Mouse (Mus musculus): ENCODE results near the gene Rassf5.
A peak's percentile ranks its signal among the peaks of the same experiment; 100 is the strongest.

GRCm38 (mm10) chr1:131245926-131246325 lies 868 bp upstream of the Rassf5 start:
- TF ChIP-seq CTCF (IDR thresholded peaks at IDR 0.05; ENCODE audit: control insufficient read depth, insufficient read depth, insufficient read length) (peak; percentile 68), MAX (IDR thresholded peaks at IDR 0.05) (no peak), FOSL1 (IDR thresholded peaks at IDR 0.05; ENCODE audit: insufficient read depth, low read length, poor library complexity, severe bottlenecking) (no peak), USF1 (IDR thresholded peaks at IDR 0.05; ENCODE audit: low read depth) (no peak)

All from C2C12 (cell line).